Comparison of ENCODE assay signal across 1 mouse cellular context in genomic region chr5:8659911-8660737, GRCm38 (mm10).
A peak's percentile ranks its signal among the peaks of the same experiment; 100 is the strongest.
TF ChIP-seq lines count a peak whose summit lies in the region.

TSS of gene Abcb1a (plus strand) at chr5:8660077.

TF ChIP-seq in CH12.LX, 34 proteins besides CTCF, POLR2A, EP300 and RAD21 (continued from another document):
- TF ChIP-seq UBTF (IDR thresholded peaks at IDR 0.05; ENCODE audit: low read depth, low read length): no peak; the same call in 1 of the 2 replicates
- peak; percentile 43; the same call in 1 of the 2 replicates for TF ChIP-seq MXI1 (IDR thresholded peaks at IDR 0.05; ENCODE audit: low read depth, low read length)
- no peak for TF ChIP-seq PAX5 (IDR thresholded peaks at IDR 0.05; ENCODE audit: low read length)
- no peak for TF ChIP-seq KAT2A (IDR thresholded peaks at IDR 0.05; ENCODE audit: insufficient replicate concordance, low read length)
- no peak for TF ChIP-seq RCOR1 (conservative IDR thresholded peaks at IDR 0.05; ENCODE audit: low read depth, low read length)
TF ChIP-seq in CH12.LX: peak in this region for 8.
